Mouse (Mus musculus) macrophage (primary cell): ENCODE results near the gene Vcpkmt. TPM values are rescaled to one million over a fixed set of nuclear protein-coding genes. Genes with fewer than 3 reads are reported as not detected.

Experiments used
- H3K27ac ChIP-seq: fragments of 350-480 bp; formaldehyde crosslinking; 2 replicates; pipeline ENCODE4 v1.9.0; 2021
- H3K36me3 ChIP-seq: fragments of 350-480 bp; formaldehyde crosslinking; 2 replicates; pipeline ENCODE4 v1.9.0; 2021; ENCODE audit errors: inconsistent target
- H3K4me3 ChIP-seq: fragments of 350-480 bp; formaldehyde crosslinking; 2 replicates; pipeline ENCODE4 v1.9.0; 2021; ENCODE audit errors: inconsistent target
- H3K79me2 ChIP-seq: fragments of 350-480 bp; formaldehyde crosslinking; 2 replicates; pipeline ENCODE4 v1.9.0; 2021; ENCODE audit errors: inconsistent target
- WGBS: methylation state at CpG from one replicate; pipeline ENCODE4 v1.1.7; 2026; ENCODE audit warnings: inconsistent platforms; ENCODE audit not compliant: missing documents; 5-methylcytosine and 5-hydroxymethylcytosine counted together
- polyA plus RNA-seq: library from polyadenylated mRNA; stranded (reverse); fragments of 250-400 nt; gene quantifications from 3 replicates; pipeline ENCODE4 v1.2.4, GENCODE M21; 2018; ENCODE audit warnings: inconsistent platforms

Vcpkmt gene
- polyA plus RNA-seq, 1 experiment from 2014 or later: 25.0 TPM

- Histone ChIP-seq H3K4me3 (no peak overlapping the region), H3K36me3 (no peaks in the 10 kb centered on the region), H3K27ac (no peak overlapping the region), H3K79me2 (no peaks in the 10 kb centered on the region)
- 69% methylated on average over 13 of the region's 13 CpGs for WGBS
Observed at GRCm38 (mm10) chr12:69529694-69530403, 53.0 kb downstream of the Vcpkmt start.

- no peak overlapping the region for H3K4me3 ChIP-seq
- H3K79me2 ChIP-seq: no peaks in the 10 kb centered on the region
- no peak overlapping the region for H3K27ac ChIP-seq
- no peaks in the 10 kb centered on the region for H3K36me3 ChIP-seq
- 90% methylated on average over 8 of the region's 8 CpGs for WGBS
Observed at GRCm38 (mm10) chr12:69528275-69529032, 54.4 kb downstream of the Vcpkmt start.

Other genes with a start within 250 kb of the Vcpkmt start
- gene Nemf, start 225.9 kb downstream of the Vcpkmt start, polyA plus RNA-seq: 22.9 to 41.8 TPM (median 30.3 TPM) in 3 replicates
- gene Arf6, start 210.9 kb downstream of the Vcpkmt start, polyA plus RNA-seq: 84.8 to 161 TPM (median 114 TPM) in 3 replicates
- 0.40 to 0.57 TPM in 2 of 3 replicates, not detected in the other for gene Gm9887, start 210.6 kb downstream of the Vcpkmt start, polyA plus RNA-seq
- 18.5 to 35.5 TPM (median 24.7 TPM) in 3 replicates for gene Sos2, start 98.8 kb upstream of the Vcpkmt start, polyA plus RNA-seq
- gene L2hgdh, start 141.8 kb upstream of the Vcpkmt start, polyA plus RNA-seq: 0.85 to 3.1 TPM (median 1.2 TPM) in 3 replicates
- gene Atp5s, start 141.9 kb upstream of the Vcpkmt start, polyA plus RNA-seq: 7.8 to 9.8 TPM (median 9.3 TPM) in 3 replicates
- not detected in 3 replicates for gene Cdkl1, start 208.2 kb upstream of the Vcpkmt start, polyA plus RNA-seq